Mouse (Mus musculus) ovary, postnatal 10 days (tissue): ENCODE measurements at regions not wholly inside any gene's neighbourhood (a gene's known extent, or its start where the extent isn't known, plus 50 kb on each side); places are given as distances from the start of the nearest gene placed in this dataset.

ENCODE experiments used
- DNase-seq: peaks from one replicate; pipeline ENCODE4 v3.0.0; 2022; ENCODE audit warnings: low spot score

GRCm38 (mm10) chr8:109012655-109013054 is 481.2 kb upstream of the Pmfbp1 start:
- no peak for DNase-seq

DNA sequence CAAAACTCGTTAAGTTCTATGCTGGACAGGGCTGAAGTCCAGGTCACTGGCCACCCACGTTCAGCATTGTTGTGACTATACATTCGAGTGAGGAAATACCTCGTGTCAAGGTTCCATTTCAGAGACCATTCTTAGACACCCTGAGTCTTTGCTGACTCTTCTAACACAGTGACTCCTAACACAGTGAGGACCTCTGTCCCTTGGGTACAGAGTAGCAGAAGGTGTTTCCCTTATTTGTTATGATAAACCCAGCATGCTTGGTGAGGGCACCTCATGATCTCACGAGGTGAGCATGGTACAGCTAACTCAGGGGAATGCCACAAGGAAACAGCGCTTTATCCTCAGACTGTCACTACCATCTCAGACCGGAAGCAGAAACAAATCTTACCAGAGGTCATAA is 480.2 kb upstream of the Pmfbp1 start:
- DNase-seq, result no peak

- DNase-seq, result no peak
Observed at GRCm38 (mm10) chr8:109014746-109015145, 479.1 kb upstream of the Pmfbp1 start.

DNA sequence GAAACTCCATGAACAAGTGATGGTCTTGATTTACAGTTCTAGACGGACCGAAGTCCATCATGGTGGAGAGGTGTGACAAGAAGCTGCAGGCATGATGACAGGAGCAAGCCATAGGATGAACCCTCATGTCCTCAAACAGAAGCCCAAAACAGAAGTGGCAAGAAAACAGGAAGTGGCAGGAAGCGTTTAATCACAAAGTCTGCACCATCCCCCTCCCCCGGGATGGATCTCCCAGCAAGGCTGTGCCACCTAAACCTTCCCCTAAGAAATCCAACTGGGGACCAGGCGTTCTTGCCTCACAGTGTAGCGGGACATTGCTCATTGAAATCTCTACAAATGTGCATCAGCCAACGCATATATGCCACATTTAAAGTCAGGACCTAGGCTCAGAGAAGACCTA is 474.3 kb upstream of the Pmfbp1 start:
- DNase-seq, result no peak

- DNase-seq, result no peak
Observed at GRCm38 (mm10) chr8:109020102-109020501, 473.7 kb upstream of the Pmfbp1 start.

DNA sequence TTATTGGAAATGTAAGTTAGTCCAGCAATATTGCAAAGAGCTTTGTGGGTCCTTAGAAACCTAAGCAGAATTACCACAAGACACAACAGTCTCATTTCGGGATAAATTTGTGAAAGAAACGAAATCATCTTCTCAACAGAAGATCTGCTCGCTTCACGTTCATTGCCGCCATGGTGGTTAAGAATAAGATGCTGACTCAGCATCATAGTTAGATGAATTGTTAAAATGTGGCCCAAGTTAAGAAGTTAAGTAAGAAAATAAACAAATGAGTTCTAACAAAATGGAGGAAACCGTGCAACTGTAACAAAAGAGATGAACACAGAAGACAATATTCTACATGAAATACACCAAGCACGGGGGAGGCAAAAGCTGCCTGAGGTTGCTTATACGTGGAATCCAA is 465.9 kb upstream of the Pmfbp1 start:
- no peak for DNase-seq

DNA sequence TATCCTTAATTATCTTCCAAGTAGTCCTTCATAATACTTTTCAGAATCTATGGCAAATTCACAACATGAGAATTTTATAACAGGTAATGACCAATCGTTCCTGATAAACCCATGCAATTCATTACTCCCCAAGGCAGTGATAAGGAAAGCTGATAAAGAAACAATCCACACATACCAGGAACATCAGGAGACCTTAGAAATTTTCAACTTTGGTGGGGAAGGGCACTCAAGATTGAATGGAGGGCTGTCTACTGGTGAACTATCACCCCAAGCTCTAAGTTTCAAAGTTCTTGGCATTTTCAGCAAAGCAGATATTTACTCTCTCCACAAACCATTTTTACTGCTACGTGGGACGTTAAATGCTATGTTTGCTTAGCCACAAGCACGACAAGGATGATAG is 440.2 kb upstream of the Pmfbp1 start:
- no peak for DNase-seq

- no peak for DNase-seq
Observed at GRCm38 (mm10) chr8:109059152-109059551, 434.7 kb upstream of the Pmfbp1 start.

GRCm38 (mm10) chr8:109062376-109062775 is 431.5 kb upstream of the Pmfbp1 start:
- DNase-seq, result no peak

GRCm38 (mm10) chr8:109073715-109074114 is 420.1 kb upstream of the Pmfbp1 start:
- no peak for DNase-seq

- DNase-seq, result no peak
Observed at GRCm38 (mm10) chr8:109075006-109075405, 418.8 kb upstream of the Pmfbp1 start.

DNA sequence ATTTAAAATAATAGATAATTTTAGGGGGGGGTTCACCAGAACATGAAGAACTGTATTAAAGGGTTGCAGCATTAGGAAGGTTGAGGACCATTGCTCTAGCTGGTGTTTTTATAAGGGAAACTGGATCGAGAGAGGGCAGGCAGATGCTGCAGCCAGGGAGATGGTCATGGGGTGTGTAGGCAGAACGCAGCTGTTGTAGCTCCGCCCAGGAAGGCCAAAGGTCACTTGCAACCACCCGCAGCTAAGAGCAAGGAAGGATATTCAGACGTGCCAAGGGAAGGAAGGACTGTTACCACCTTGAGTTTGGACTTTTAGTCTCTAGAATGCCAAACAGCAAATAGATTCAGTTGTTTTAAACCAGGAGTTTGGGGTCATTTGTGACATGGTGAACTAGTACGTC is 414.6 kb upstream of the Pmfbp1 start:
- DNase-seq, result no peak

GRCm38 (mm10) chr8:109081295-109081694 is 412.5 kb upstream of the Pmfbp1 start:
- DNase-seq, result no peak

DNA sequence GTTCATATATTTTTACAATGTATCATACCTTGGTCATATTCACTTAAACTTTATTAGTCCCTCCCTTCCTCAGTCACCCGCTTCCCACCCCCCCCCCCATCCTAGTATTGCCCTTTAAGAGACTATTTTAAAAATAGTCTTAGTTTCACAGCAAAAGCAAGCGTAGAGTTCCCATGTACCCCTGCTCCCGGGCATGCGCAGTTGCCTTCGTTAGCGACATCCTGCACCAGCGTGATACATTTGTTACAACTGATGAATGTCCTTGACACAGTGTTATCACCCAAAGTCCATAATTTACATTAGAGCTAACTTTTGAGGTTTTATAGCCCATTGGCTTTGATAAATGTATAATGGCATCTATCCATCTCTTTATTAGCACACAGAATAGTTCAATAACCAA is 408.7 kb upstream of the Pmfbp1 start:
- DNase-seq, result no peak

DNA sequence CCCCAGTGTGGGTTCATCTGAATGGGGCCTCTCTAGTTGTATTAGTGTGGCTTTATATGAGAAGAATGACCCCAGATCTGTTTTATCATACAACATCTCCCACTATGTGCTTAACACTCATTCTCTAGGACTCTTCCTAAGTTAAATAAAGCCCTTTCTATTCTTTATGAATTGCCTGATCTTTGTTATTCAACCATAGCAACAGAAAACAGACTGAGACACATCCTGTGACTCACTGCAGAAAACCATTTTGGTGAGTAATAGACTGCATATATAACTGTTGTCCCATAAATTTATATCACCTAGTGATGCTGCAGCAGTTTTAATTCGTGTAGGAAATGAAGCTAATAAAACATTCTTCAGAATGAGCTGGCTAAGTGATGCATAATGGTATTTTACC is 406.0 kb upstream of the Pmfbp1 start:
- no peak for DNase-seq

DNA sequence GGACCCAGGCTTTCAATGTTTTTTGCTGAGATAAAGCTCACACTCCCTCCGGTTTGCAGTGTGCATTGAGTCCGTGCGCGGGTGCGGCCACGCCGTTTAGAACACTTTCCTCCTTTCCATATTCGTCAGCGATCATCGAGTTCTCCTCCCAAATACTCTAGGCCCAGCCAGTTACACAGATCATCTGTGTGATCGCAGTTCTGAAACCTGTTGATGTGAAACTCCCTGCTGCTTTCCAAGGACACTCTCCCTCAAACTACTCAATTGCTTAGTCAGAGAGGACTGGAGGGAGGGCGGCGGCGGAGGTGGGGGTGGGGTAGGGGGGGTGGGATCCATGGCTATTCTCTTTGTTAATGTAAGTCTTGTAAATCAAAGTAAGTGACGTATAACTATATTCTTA is 394.2 kb upstream of the Pmfbp1 start:
- DNase-seq, result no peak

DNA sequence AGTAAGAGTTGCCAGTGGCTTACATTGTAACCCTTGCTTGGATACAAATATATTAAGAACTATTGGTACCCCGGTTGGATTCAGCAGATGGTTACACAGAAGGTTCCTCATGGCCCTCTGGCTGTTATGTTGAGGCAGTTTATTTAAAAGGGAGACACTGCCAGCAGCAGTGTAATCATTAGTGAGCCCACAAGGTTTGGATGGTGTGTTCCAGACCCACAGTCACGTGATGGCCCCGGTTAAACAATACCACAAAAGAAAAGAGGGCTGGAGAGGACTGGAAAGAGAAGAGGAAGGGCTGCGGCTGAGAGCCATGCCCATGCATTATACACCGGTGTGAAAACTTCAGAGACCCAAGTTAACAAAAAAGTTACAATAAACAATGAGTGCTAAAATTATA is 392.4 kb upstream of the Pmfbp1 start:
- DNase-seq, result no peak

DNA sequence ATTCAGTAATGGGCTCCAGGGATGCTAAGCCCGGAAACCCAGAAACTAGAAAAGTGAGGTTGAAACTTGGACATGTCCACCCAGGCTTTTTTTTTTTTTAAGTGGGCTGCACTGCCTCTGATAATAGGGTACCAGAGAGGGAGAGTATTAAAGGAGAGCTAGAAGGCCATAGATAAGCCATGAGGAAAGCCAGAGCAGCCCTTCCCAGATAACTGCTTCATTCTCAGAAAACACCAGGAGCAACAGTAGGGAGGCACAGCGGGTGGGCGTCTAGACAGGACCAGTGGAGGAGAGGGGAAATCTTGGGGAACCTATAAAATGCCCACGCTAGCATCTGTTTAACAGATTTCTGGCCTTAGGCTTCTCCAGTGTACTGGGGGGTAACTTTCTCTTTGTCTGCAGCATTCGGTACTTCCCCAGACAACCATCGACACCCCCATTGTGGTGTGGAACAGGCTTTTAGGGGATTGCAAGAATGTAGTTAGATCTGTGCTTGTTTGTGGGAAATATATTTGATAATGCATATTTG is 389.0 kb upstream of the Pmfbp1 start:
- no peak for DNase-seq

- DNase-seq, result no peak
Observed at GRCm38 (mm10) chr8:109105693-109106092, 388.1 kb upstream of the Pmfbp1 start.

DNA sequence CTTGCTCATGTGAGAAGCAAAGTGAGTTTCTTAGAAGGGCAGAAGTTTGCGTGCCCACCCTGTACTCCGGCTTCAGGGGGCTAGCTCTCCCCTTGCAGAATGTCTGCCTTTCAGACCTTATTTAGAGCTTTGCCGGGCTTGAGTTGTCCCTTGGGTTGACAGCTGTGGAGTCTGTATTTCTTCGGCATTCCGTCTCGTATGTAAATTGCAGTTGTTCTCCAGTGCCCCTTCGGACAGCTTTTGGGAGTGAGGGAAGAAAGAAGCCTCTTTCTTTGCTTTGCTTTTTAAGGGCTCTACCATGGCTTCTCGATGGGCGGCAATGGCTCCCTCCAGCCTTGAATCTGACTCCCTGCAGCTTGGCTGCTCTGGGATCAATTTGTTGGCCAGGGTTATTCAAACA is 386.9 kb upstream of the Pmfbp1 start:
- no peak for DNase-seq

- no peak for DNase-seq
Observed at GRCm38 (mm10) chr8:109107762-109108161, 386.1 kb upstream of the Pmfbp1 start.

DNA sequence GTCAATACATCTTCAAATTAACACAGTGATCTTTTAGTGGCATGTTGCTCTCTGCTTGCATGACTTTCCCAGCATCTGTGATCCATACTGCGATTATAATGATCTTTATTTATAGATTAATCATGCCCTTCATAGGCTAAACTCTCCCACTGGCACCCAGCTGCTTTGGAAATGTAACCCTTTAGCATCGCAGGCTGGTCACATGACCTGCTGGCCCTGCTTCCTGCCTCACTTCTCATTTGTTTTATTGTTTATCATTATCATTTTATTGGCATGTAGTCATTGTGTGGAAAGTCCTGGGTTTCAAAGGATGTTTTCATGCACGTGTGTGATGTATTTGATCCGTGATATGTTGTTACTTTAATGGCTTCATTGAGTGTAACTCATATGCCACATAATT is 384.4 kb upstream of the Pmfbp1 start:
- DNase-seq, result no peak

- DNase-seq, result no peak
Observed at GRCm38 (mm10) chr8:109121776-109122175, 372.1 kb upstream of the Pmfbp1 start.

GRCm38 (mm10) chr8:109142495-109143158 is 351.2 kb upstream of the Pmfbp1 start:
- no peak for DNase-seq
